Mouse (Mus musculus) midbrain, embryonic 13.5 days (tissue): ENCODE results near the gene Dpf2. TPM values are rescaled to one million over a fixed set of nuclear protein-coding genes. Genes with fewer than 3 reads are reported as not detected.

Experiments used
- ATAC-seq: fragments of 200-750 bp; cut with Nextera tagmentation; 2 replicates; pipeline ENCODE4 v1.8.0; 2017; ENCODE audit warnings: mild to moderate bottlenecking, moderate TSS enrichment, moderate library complexity
- H3K27ac ChIP-seq: fragments of 300-500 bp; sonication (generic); 2 replicates; pipeline ENCODE4 v1.5.1; 2015; ENCODE audit warnings: inconsistent platforms, mild to moderate bottlenecking, moderate library complexity
- H3K27me3 ChIP-seq: fragments of 300-500 bp; sonication (generic); 2 replicates; pipeline ENCODE4 v1.6.1; 2015; ENCODE audit warnings: mild to moderate bottlenecking, inconsistent platforms
- H3K36me3 ChIP-seq: fragments of 300-500 bp; sonication (generic); 2 replicates; pipeline ENCODE4 v1.6.1; 2015; ENCODE audit warnings: mild to moderate bottlenecking, inconsistent platforms
- H3K4me1 ChIP-seq: fragments of 300-500 bp; sonication (generic); replicated peaks from 2 replicates; pipeline ENCODE4 v1.6.1; 2015; ENCODE audit warnings: inconsistent platforms
- H3K4me2 ChIP-seq: fragments of 300-500 bp; sonication (generic); replicated peaks from 2 replicates; pipeline ENCODE4 v1.6.1; 2015; ENCODE audit warnings: moderate library complexity, mild to moderate bottlenecking, inconsistent platforms
- H3K4me3 ChIP-seq: fragments of 300-500 bp; sonication (generic); replicated peaks from 2 replicates; pipeline ENCODE4 v1.5.1; 2015; ENCODE audit warnings: mild to moderate bottlenecking, inconsistent platforms
- H3K9ac ChIP-seq: fragments of 300-500 bp; sonication (generic); replicated peaks from 2 replicates; pipeline ENCODE4 v1.6.1; 2015; ENCODE audit warnings: mild to moderate bottlenecking, inconsistent platforms
- H3K9me3 ChIP-seq: fragments of 300-500 bp; sonication (generic); 2 replicates; pipeline ENCODE4 v1.6.1; 2016; ENCODE audit warnings: mild to moderate bottlenecking, inconsistent platforms
- WGBS: fragments of 180-500 bp; shearing (Covaris S2); methylation state at CpG from one replicate; pipeline ENCODE4 v1.1.7; 2015; 5-methylcytosine and 5-hydroxymethylcytosine counted together
- polyA plus RNA-seq: library from polyadenylated mRNA; unstranded; fragments of >200 nt; fragmentation: Nextera tagmentation; extraction: Ambion mirVana; gene quantifications from 2 replicates; pipeline ENCODE4 v1.2.1, GENCODE M21; 2015

Dpf2 gene
- polyA plus RNA-seq, 1 experiment from 2014 or later, result 158 TPM

GRCm38 (mm10) chr19:5912103-5913006 is 455 bp downstream of the Dpf2 start:
- Histone ChIP-seq H3K9me3 (no peaks in the 10 kb centered on the region), H3K4me2 (peak overlapping the region; percentile 79), H3K4me3 (peak overlapping the region; percentile 97), H3K4me1 (peaks cover 34% of the 10 kb centered on the region), H3K27ac (peak overlapping the region; percentile 75), H3K36me3 (peaks cover 6% of the 10 kb centered on the region), H3K27me3 (no peaks in the 10 kb centered on the region), H3K9ac (peak overlapping the region; percentile 97)
- under 1% methylated on average over 59 of the region's 59 CpGs for WGBS
- ATAC-seq, result peak; percentile 94

GRCm38 (mm10) chr19:5911430-5912102 is 1.2 kb downstream of the Dpf2 start:
- 6% methylated on average over 14 of the region's 14 CpGs for WGBS
- Histone ChIP-seq H3K4me3 (peak overlapping the region; percentile 97), H3K27ac (peak overlapping the region; percentile 75), H3K4me2 (peak overlapping the region; percentile 79), H3K36me3 (peaks cover 6% of the 10 kb centered on the region), H3K4me1 (peaks cover 34% of the 10 kb centered on the region), H3K9ac (peak overlapping the region; percentile 97), H3K27me3 (no peaks in the 10 kb centered on the region), H3K9me3 (no peaks in the 10 kb centered on the region)
- no peak for ATAC-seq

GRCm38 (mm10) chr19:5910221-5910620 is 2.6 kb downstream of the Dpf2 start:
- WGBS, result 38% methylated on average over 6 of the region's 6 CpGs
- Histone ChIP-seq H3K27me3 (no peaks in the 10 kb centered on the region), H3K4me2 (peak overlapping the region; percentile 79), H3K9me3 (no peaks in the 10 kb centered on the region), H3K9ac (peak overlapping the region; percentile 97), H3K4me3 (peak overlapping the region; percentile 97), H3K36me3 (peaks cover 20% of the 10 kb centered on the region), H3K4me1 (peaks cover 34% of the 10 kb centered on the region), H3K27ac (peak overlapping the region; percentile 76)
- no peak for ATAC-seq

- no peak overlapping the region for H3K4me2 ChIP-seq
- no peak overlapping the region for H3K4me3 ChIP-seq
- no peak for ATAC-seq
- H3K4me1 ChIP-seq, result peaks cover 25% of the 10 kb centered on the region
- no peaks in the 10 kb centered on the region for H3K9me3 ChIP-seq
- 93% methylated on average over 3 of the region's 3 CpGs for WGBS
- H3K27me3 ChIP-seq, result no peaks in the 10 kb centered on the region
- H3K36me3 ChIP-seq, result peaks cover 49% of the 10 kb centered on the region
- no peak overlapping the region for H3K27ac ChIP-seq
- H3K9ac ChIP-seq, result no peak overlapping the region
These were observed 5.5 kb downstream of the Dpf2 start for GRCm38 (mm10) chr19:5907275-5907674.

- WGBS, result 4% methylated on average over 36 of the region's 36 CpGs
- peak within 1 kb of the TSS; percentile 84 for H3K4me2 ChIP-seq
- H3K27ac ChIP-seq, result peak within 1 kb of the TSS; percentile 70
- peak within 1 kb of the TSS; percentile 50 for H3K4me3 ChIP-seq
- peak within 1 kb of the TSS; percentile 75 for H3K9ac ChIP-seq
- no peaks in the 10 kb centered on the region for H3K27me3 ChIP-seq
- ATAC-seq, result peak; percentile 97
- peaks cover 46% of the 10 kb centered on the region for H3K36me3 ChIP-seq
- H3K4me1 ChIP-seq, result peaks cover 36% of the 10 kb centered on the region
- no peaks in the 10 kb centered on the region for H3K9me3 ChIP-seq
These were observed 18.7 kb downstream of the Dpf2 start, which contains the start of gene Tigd3 for GRCm38 (mm10) chr19:5894002-5894678. Gene Tigd3 (minus strand): TSS chr19:5894149.

GRCm38 (mm10) chr19:5893282-5894001 is 19.4 kb downstream of the Dpf2 start:
- Histone ChIP-seq H3K4me2 (peak overlapping the region; percentile 84), H3K9ac (peak overlapping the region; percentile 75), H3K36me3 (peaks cover 42% of the 10 kb centered on the region), H3K9me3 (no peaks in the 10 kb centered on the region), H3K4me1 (peaks cover 36% of the 10 kb centered on the region), H3K4me3 (peak overlapping the region; percentile 50), H3K27ac (peak overlapping the region; percentile 70), H3K27me3 (no peaks in the 10 kb centered on the region)
- ATAC-seq, result no peak; the same call in 1 of the 2 replicates
- 7% methylated on average over 31 of the region's 31 CpGs for WGBS

- H3K4me2 ChIP-seq, result peak overlapping the region; percentile 84
- no peak for ATAC-seq
- H3K27me3 ChIP-seq, result no peaks in the 10 kb centered on the region
- peak overlapping the region; percentile 50 for H3K4me3 ChIP-seq
- H3K9ac ChIP-seq, result peak overlapping the region; percentile 75
- H3K36me3 ChIP-seq, result peaks cover 36% of the 10 kb centered on the region
- WGBS, result 93% methylated on average over 13 of the region's 13 CpGs
- no peaks in the 10 kb centered on the region for H3K9me3 ChIP-seq
- 0 out of 2 replicates have a peak overlapping the region, but pooled peaks have one; percentile 70 for H3K27ac ChIP-seq
- peaks cover 36% of the 10 kb centered on the region for H3K4me1 ChIP-seq
These were observed 20.1 kb downstream of the Dpf2 start for GRCm38 (mm10) chr19:5892735-5893134.

GRCm38 (mm10) chr19:5892262-5892661 is 20.5 kb downstream of the Dpf2 start:
- H3K4me2 ChIP-seq, result peak overlapping the region; percentile 84; the same call in 1 of the 2 replicates
- H3K36me3 ChIP-seq, result peaks cover 31% of the 10 kb centered on the region
- H3K27ac ChIP-seq, result no peak overlapping the region
- no peaks in the 10 kb centered on the region for H3K9me3 ChIP-seq
- H3K27me3 ChIP-seq, result no peaks in the 10 kb centered on the region
- H3K9ac ChIP-seq, result no peak overlapping the region; the same call in 1 of the 2 replicates
- no peak for ATAC-seq
- H3K4me3 ChIP-seq, result peak overlapping the region; percentile 50
- peaks cover 36% of the 10 kb centered on the region for H3K4me1 ChIP-seq
- 90% methylated on average over 7 of the region's 7 CpGs for WGBS

- H3K4me3 ChIP-seq, result no peak overlapping the region
- H3K4me2 ChIP-seq, result peak overlapping the region; percentile 84; the same call in 1 of the 2 replicates
- H3K36me3 ChIP-seq, result peaks cover 27% of the 10 kb centered on the region
- no peak overlapping the region for H3K27ac ChIP-seq
- ATAC-seq, result no peak
- H3K9ac ChIP-seq, result no peak overlapping the region; the same call in 1 of the 2 replicates
- H3K27me3 ChIP-seq, result no peaks in the 10 kb centered on the region
- H3K9me3 ChIP-seq, result no peaks in the 10 kb centered on the region
- 92% methylated on average over 12 of the region's 12 CpGs for WGBS
- H3K4me1 ChIP-seq, result peaks cover 36% of the 10 kb centered on the region
These were observed 21.1 kb downstream of the Dpf2 start for GRCm38 (mm10) chr19:5891521-5892258.

- ATAC-seq, result no peak
- H3K27ac ChIP-seq, result no peak overlapping the region
- peaks cover 30% of the 10 kb centered on the region for H3K4me1 ChIP-seq
- WGBS, result 73% methylated on average over 4 of the region's 4 CpGs
- no peaks in the 10 kb centered on the region for H3K27me3 ChIP-seq
- no peaks in the 10 kb centered on the region for H3K9me3 ChIP-seq
- H3K4me3 ChIP-seq, result no peak overlapping the region
- no peak overlapping the region for H3K9ac ChIP-seq
- no peak overlapping the region for H3K4me2 ChIP-seq
- peaks cover 16% of the 10 kb centered on the region for H3K36me3 ChIP-seq
These were observed 23.6 kb downstream of the Dpf2 start for GRCm38 (mm10) chr19:5889211-5889610.
